In genomic region chr1:36523332-36524013, GRCm38 (mm10) we compare ENCODE assay signal across 11 mouse cellular contexts. TPM values are rescaled to one million over a fixed set of nuclear protein-coding genes. Genes with fewer than 3 reads are reported as not detected.
DNase-seq lines count a peak whose midpoint lies in the region; ATAC-seq and TF ChIP-seq lines count a peak whose summit lies in the region.
"Had no signal": no experiment of that assay in that cellular context is flagged by ENCODE, and none has a peak within 500 bp of the region (broad histone marks: within the 10 kb centered on the region; RNA-seq: fewer than 3 reads in every experiment).

No protein-coding gene starts in this region.

- peak; percentile 58 for ATAC-seq in intestine, embryonic 14.5 days (replicated peaks; ENCODE audit: low FRiP score, low TSS enrichment, low read depth)
- ATAC-seq in intestine, postnatal 0 days: no peak
- ATAC-seq in forebrain, embryonic 14.5 days: peak; percentile 71
- peak; percentile 40; the same call in 1 of the 2 replicates for ATAC-seq in midbrain, embryonic 14.5 days (ENCODE audit: low FRiP score, low TSS enrichment)

- H3K4me2 ChIP-seq in intestine, embryonic 14.5 days (ENCODE audit: low read length): no peak overlapping the region
- no peak overlapping the region for H3K4me2 ChIP-seq in intestine, postnatal 0 days (replicated peaks; ENCODE audit: low read depth)
- H3K4me2 ChIP-seq in forebrain, embryonic 14.5 days (ENCODE audit: low read length): no peak overlapping the region
- no peak overlapping the region for H3K4me2 ChIP-seq in midbrain, embryonic 14.5 days (ENCODE audit: low read length)

- no peaks in the 10 kb centered on the region for H3K9me3 ChIP-seq in intestine, embryonic 14.5 days (ENCODE audit: control insufficient read depth, low read length)
- H3K9me3 ChIP-seq in intestine, postnatal 0 days (ENCODE audit: control insufficient read depth): no peaks in the 10 kb centered on the region
- no peaks in the 10 kb centered on the region for H3K9me3 ChIP-seq in forebrain, embryonic 14.5 days (replicated peaks; ENCODE audit: control insufficient read depth, low read length)
- no peaks in the 10 kb centered on the region for H3K9me3 ChIP-seq in midbrain, embryonic 14.5 days (ENCODE audit: control insufficient read depth, low read length)

- H3K9ac ChIP-seq in intestine, embryonic 14.5 days (ENCODE audit: low read length): no peak overlapping the region
- no peak overlapping the region for H3K9ac ChIP-seq in intestine, postnatal 0 days (ENCODE audit: low read depth, low read length)
- H3K9ac ChIP-seq in forebrain, embryonic 14.5 days (ENCODE audit: low read length): peak overlapping the region; percentile 25; the same call in 1 of the 2 replicates
- no peak overlapping the region for H3K9ac ChIP-seq in midbrain, embryonic 14.5 days (replicated peaks; ENCODE audit: low read length)

- peaks cover 10% of the 10 kb centered on the region; the same call in 1 of the 2 replicates for H3K4me1 ChIP-seq in intestine, embryonic 14.5 days (replicated peaks; ENCODE audit: control insufficient read depth, insufficient read depth, low read length)
- H3K4me1 ChIP-seq in intestine, postnatal 0 days (replicated peaks; ENCODE audit: control insufficient read depth, insufficient read depth, low read length): no peaks in the 10 kb centered on the region
- peaks cover 7% of the 10 kb centered on the region for H3K4me1 ChIP-seq in forebrain, embryonic 14.5 days (ENCODE audit: control insufficient read depth, insufficient read depth, low read length)
- no peaks in the 10 kb centered on the region for H3K4me1 ChIP-seq in midbrain, embryonic 14.5 days (ENCODE audit: control insufficient read depth, insufficient read depth, low read length)

- 50% methylated on average over 9 of the region's 9 CpGs for WGBS in intestine, embryonic 14.5 days
- 66% methylated on average over 9 of the region's 9 CpGs for WGBS in intestine, postnatal 0 days
- WGBS in forebrain, embryonic 14.5 days: 39% methylated on average over 9 of the region's 9 CpGs
- WGBS in midbrain, embryonic 14.5 days: 61% methylated on average over 9 of the region's 9 CpGs

- peak; percentile 44 for DNase-seq in cerebellum, adult 11-12 months
- no peak for DNase-seq in cerebellum, postnatal 25 days
- DNase-seq in intestine, embryonic 14.5 days (ENCODE audit: low spot score): no peak
- peak; percentile 90 for DNase-seq in forebrain, embryonic 14.5 days (ENCODE audit: low spot score)
- DNase-seq in midbrain, embryonic 14.5 days: peak; percentile 79
- DNase-seq in thymus, postnatal 25 days: no peak
- no peak for DNase-seq in urinary bladder, adult 18-20 months (ENCODE audit: low spot score in 2 of 2)
- DNase-seq: adrenal gland, postnatal 14 days had no signal

- no peaks in the 10 kb centered on the region for H3K27me3 ChIP-seq in intestine, embryonic 14.5 days (replicated peaks; ENCODE audit: control insufficient read depth, insufficient read depth, low read length)
- no peaks in the 10 kb centered on the region for H3K27me3 ChIP-seq in intestine, postnatal 0 days (replicated peaks; ENCODE audit: control insufficient read depth, insufficient read depth, low read length)
- H3K27me3 ChIP-seq in forebrain, embryonic 14.5 days (replicated peaks; ENCODE audit: control insufficient read depth, insufficient read depth, low read length): no peaks in the 10 kb centered on the region
- H3K27me3 ChIP-seq in midbrain, embryonic 14.5 days (ENCODE audit: control insufficient read depth, insufficient read depth, low read length): no peaks in the 10 kb centered on the region

- H3K4me3 ChIP-seq in intestine, embryonic 14.5 days (ENCODE audit: low read depth, low read length): no peak overlapping the region
- H3K4me3 ChIP-seq in intestine, postnatal 0 days (ENCODE audit: low read depth, low read length): no peak overlapping the region
- H3K4me3 ChIP-seq in forebrain, embryonic 14.5 days (ENCODE audit: low read depth, low read length): no peak overlapping the region
- no peak overlapping the region for H3K4me3 ChIP-seq in midbrain, embryonic 14.5 days (replicated peaks; ENCODE audit: low read depth, low read length)

- H3K27ac ChIP-seq in intestine, embryonic 14.5 days (ENCODE audit: low read depth): no peak overlapping the region; the same call in 1 of the 2 replicates
- H3K27ac ChIP-seq in intestine, postnatal 0 days (ENCODE audit: low read depth, low read length): no peak overlapping the region
- H3K27ac ChIP-seq in forebrain, embryonic 14.5 days (ENCODE audit: low read depth, low read length): peak overlapping the region; percentile 76
- peak overlapping the region; percentile 67 for H3K27ac ChIP-seq in midbrain, embryonic 14.5 days (replicated peaks; ENCODE audit: low read depth, low read length)

- peaks cover 79% of the 10 kb centered on the region for H3K36me3 ChIP-seq in intestine, embryonic 14.5 days (ENCODE audit: control insufficient read depth, insufficient read depth, low read length)
- peaks cover 69% of the 10 kb centered on the region for H3K36me3 ChIP-seq in intestine, postnatal 0 days (ENCODE audit: control insufficient read depth, insufficient read depth)
- peaks cover 85% of the 10 kb centered on the region for H3K36me3 ChIP-seq in forebrain, embryonic 14.5 days (ENCODE audit: control insufficient read depth, insufficient read depth, low read length)
- peaks cover 75% of the 10 kb centered on the region for H3K36me3 ChIP-seq in midbrain, embryonic 14.5 days (ENCODE audit: control insufficient read depth, insufficient read depth, low read length)

- TF ChIP-seq CTCF in intestine, postnatal 0 days (IDR thresholded peaks at IDR 0.05; ENCODE audit: low read depth): no peak

RNA-seq across cellular contexts. Expression of gene Cnnm3, which starts 11.8 kb away (rescaled TPM):
- polyA plus RNA-seq in intestine, embryonic 14.5 days (2014; fragmentation: Nextera tagmentation; extraction: Ambion mirVana): 5.4 and 6.2 TPM in 2 replicates
- 2.5 and 2.6 TPM in 2 replicates for polyA plus RNA-seq in intestine, postnatal 0 days (2015; fragmentation: Nextera tagmentation; extraction: Ambion mirVana)
- polyA plus RNA-seq in forebrain, embryonic 14.5 days (2014; fragmentation: Nextera tagmentation; extraction: Ambion mirVana): 5.2 and 5.9 TPM in 2 replicates
- polyA plus RNA-seq in midbrain, embryonic 14.5 days (2014; fragmentation: Nextera tagmentation; extraction: Ambion mirVana): 6.5 and 7.6 TPM in 2 replicates

RNA-seq across cellular contexts. Expression of gene Ankrd23, which starts 13.2 kb away (rescaled TPM):
- 11.6 and 14.8 TPM in 2 replicates for polyA plus RNA-seq in intestine, embryonic 14.5 days (2014; fragmentation: Nextera tagmentation; extraction: Ambion mirVana)
- 2.1 and 3.8 TPM in 2 replicates for polyA plus RNA-seq in intestine, postnatal 0 days (2015; fragmentation: Nextera tagmentation; extraction: Ambion mirVana)
- 3.8 and 5.2 TPM in 2 replicates for polyA plus RNA-seq in forebrain, embryonic 14.5 days (2014; fragmentation: Nextera tagmentation; extraction: Ambion mirVana)
- polyA plus RNA-seq in midbrain, embryonic 14.5 days (2014; fragmentation: Nextera tagmentation; extraction: Ambion mirVana): 10.4 and 10.5 TPM in 2 replicates

RNA-seq across cellular contexts. Expression of gene Gm42417, which starts 15.8 kb away (rescaled TPM):
- 0.99 TPM in 1 of 2 replicates, not detected in the other for polyA plus RNA-seq in intestine, embryonic 14.5 days (2014; fragmentation: Nextera tagmentation; extraction: Ambion mirVana)
- 0.22 TPM in 1 of 2 replicates, not detected in the other for polyA plus RNA-seq in intestine, postnatal 0 days (2015; fragmentation: Nextera tagmentation; extraction: Ambion mirVana)
- 0.22 TPM in 1 of 2 replicates, not detected in the other for polyA plus RNA-seq in forebrain, embryonic 14.5 days (2014; fragmentation: Nextera tagmentation; extraction: Ambion mirVana)
- polyA plus RNA-seq in midbrain, embryonic 14.5 days (2014; fragmentation: Nextera tagmentation; extraction: Ambion mirVana): not detected in 2 replicates
- polyA plus RNA-seq: gonadal fat pad, adult 2 months; liver, embryonic 16.5 days had no signal

RNA-seq across cellular contexts. Expression of gene Ankrd39, which starts 23.8 kb away (rescaled TPM):
- 25.7 and 28.6 TPM in 2 replicates for polyA plus RNA-seq in intestine, embryonic 14.5 days (2014; fragmentation: Nextera tagmentation; extraction: Ambion mirVana)
- 15.0 and 18.5 TPM in 2 replicates for polyA plus RNA-seq in intestine, postnatal 0 days (2015; fragmentation: Nextera tagmentation; extraction: Ambion mirVana)
- 15.4 and 15.7 TPM in 2 replicates for polyA plus RNA-seq in forebrain, embryonic 14.5 days (2014; fragmentation: Nextera tagmentation; extraction: Ambion mirVana)
- polyA plus RNA-seq in midbrain, embryonic 14.5 days (2014; fragmentation: Nextera tagmentation; extraction: Ambion mirVana): 22.3 and 28.5 TPM in 2 replicates

RNA-seq across cellular contexts. Expression of gene Sema4c, which starts 34.7 kb away (rescaled TPM):
- 2.8 and 2.9 TPM in 2 replicates for polyA plus RNA-seq in intestine, embryonic 14.5 days (2014; fragmentation: Nextera tagmentation; extraction: Ambion mirVana)
- polyA plus RNA-seq in intestine, postnatal 0 days (2015; fragmentation: Nextera tagmentation; extraction: Ambion mirVana): 3.5 and 3.9 TPM in 2 replicates
- 5.9 and 6.9 TPM in 2 replicates for polyA plus RNA-seq in forebrain, embryonic 14.5 days (2014; fragmentation: Nextera tagmentation; extraction: Ambion mirVana)
- polyA plus RNA-seq in midbrain, embryonic 14.5 days (2014; fragmentation: Nextera tagmentation; extraction: Ambion mirVana): 4.7 and 8.7 TPM in 2 replicates

Comparison
In these comparisons a context has a peak if more than half of its experiments do, and no peak if none do; other contexts are left out.
1. DNase-seq: peak in cerebellum, adult 11-12 months (single experiment), forebrain, embryonic 14.5 days (single experiment) and midbrain, embryonic 14.5 days (single experiment); none in cerebellum, postnatal 25 days (0 of 2), intestine, embryonic 14.5 days (single experiment), thymus, postnatal 25 days (single experiment) and urinary bladder, adult 18-20 months (0 of 2).
2. H3K27ac ChIP-seq: peak in forebrain, embryonic 14.5 days (single experiment) and midbrain, embryonic 14.5 days (single experiment); none in intestine, embryonic 14.5 days (single experiment) and intestine, postnatal 0 days (single experiment).